ENCODE assay signal across 11 mouse cellular contexts in the genomic region with DNA sequence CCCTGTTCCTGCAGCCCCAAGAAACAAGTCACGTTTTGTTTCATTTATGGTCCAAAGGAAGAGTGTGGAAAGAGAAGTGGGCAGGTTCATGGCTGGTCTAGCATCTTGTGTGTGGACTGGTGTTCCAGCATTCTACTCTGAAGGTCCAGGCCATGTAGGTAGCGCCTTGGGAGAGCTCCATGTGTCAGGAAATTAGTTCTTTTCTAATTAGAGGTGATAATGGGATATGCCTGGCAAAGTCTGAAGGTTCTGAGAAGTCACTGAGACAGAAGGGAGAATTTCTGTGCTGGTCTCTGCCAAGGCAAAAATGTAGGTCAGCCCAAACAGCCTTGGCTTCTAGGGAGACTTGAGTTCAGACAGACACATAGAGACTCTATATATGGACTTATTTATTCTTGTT.
"Had no signal": no experiment of that assay in that cellular context is flagged by ENCODE, and none has a peak within 500 bp of the region (broad histone marks: within the 10 kb centered on the region; RNA-seq: fewer than 3 reads in every experiment).

No protein-coding gene starts in this region.

- H3K9me3 ChIP-seq: limb, embryonic 13.5 days; liver, embryonic 15.5 days; midbrain, embryonic 10.5 days; midbrain, embryonic 15.5 days had no signal

- H3K27ac ChIP-seq: limb, embryonic 13.5 days; liver, embryonic 15.5 days; midbrain, embryonic 10.5 days; midbrain, embryonic 15.5 days had no signal

- DNase-seq: kidney, postnatal 25 days; layer of hippocampus, postnatal 36 days; left cerebral cortex, postnatal 4 days; lung, embryonic 14.5 days; lung, postnatal 10 days; lung, postnatal 4 days; right cerebral cortex, postnatal 14 days had no signal

- H3K27me3 ChIP-seq: limb, embryonic 13.5 days; liver, embryonic 15.5 days; midbrain, embryonic 15.5 days had no signal

- H3K36me3 ChIP-seq: limb, embryonic 13.5 days; liver, embryonic 15.5 days; midbrain, embryonic 10.5 days; midbrain, embryonic 15.5 days had no signal

- H3K4me3 ChIP-seq: limb, embryonic 13.5 days; liver, embryonic 15.5 days; midbrain, embryonic 10.5 days; midbrain, embryonic 15.5 days had no signal

- H3K4me1 ChIP-seq: midbrain, embryonic 10.5 days; midbrain, embryonic 15.5 days had no signal
